Mouse (Mus musculus): ENCODE results near the gene Zfp593. TPM values are rescaled to one million over a fixed set of nuclear protein-coding genes. Genes with fewer than 3 reads are reported as not detected.
"Not testable (repeated sequence)": the region's sequence is repeated elsewhere in the genome, so short reads cannot be mapped to it uniquely, and the experiment has no call there.

Zfp593 gene
- polyA plus RNA-seq, 1 experiment from 2014 or later, result 6.1 TPM

GRCm38 (mm10) chr4:134272731-134273416, 27.5 kb upstream of the Zfp593 start:
- H3K4me2 ChIP-seq (ENCODE audit: low read depth, low read length), result peak overlapping the region; percentile 70
- no peaks in the 10 kb centered on the region for H3K9me3 ChIP-seq (ENCODE audit: low read length)
- H3K27ac ChIP-seq (ENCODE audit: low read depth), result peak overlapping the region; percentile 87
- ATAC-seq, result no peak
- H3K4me3 ChIP-seq (ENCODE audit: low read depth, low read length), result peak overlapping the region; percentile 40
- peaks cover 14% of the 10 kb centered on the region for H3K4me1 ChIP-seq (ENCODE audit: insufficient read depth)
- peak overlapping the region; percentile 48 for H3K9ac ChIP-seq (replicated peaks)
- H3K36me3 ChIP-seq (replicated peaks; ENCODE audit: insufficient read depth, low read length), result peaks cover 21% of the 10 kb centered on the region
- no peak for DNase-seq
- 13% methylated on average over 13 of the region's 13 CpGs for WGBS (ENCODE audit: insufficient replicate concordance)
- TF ChIP-seq EP300 (IDR thresholded peaks at IDR 0.05; ENCODE audit: low read depth), result no peak
- TF ChIP-seq CTCF (IDR thresholded peaks at IDR 0.05; ENCODE audit: low read depth), result no peak
- H3K27me3 ChIP-seq (ENCODE audit: insufficient read depth, low read length), result no peaks in the 10 kb centered on the region

DNA sequence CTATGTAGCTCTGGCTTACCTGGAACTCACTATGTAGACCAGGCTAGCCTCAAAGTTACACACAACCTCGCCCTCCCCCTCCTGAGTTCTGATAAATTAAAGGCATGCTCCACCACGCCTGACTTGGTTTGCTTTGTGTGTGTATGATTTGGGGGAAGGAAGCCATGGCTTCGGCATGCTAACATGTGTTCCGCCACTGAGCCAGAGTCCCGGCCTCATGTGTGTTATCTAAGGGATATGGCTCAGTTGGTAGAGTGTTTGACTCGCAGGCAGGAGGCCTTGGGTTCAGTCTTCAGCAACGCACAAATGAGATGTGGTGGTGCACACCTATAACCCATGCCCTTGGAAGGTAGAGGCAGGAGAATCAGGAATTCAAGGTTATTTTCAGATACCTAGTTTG, 26.6 kb upstream of the Zfp593 start:
- H3K4me2 ChIP-seq (ENCODE audit: low read depth, low read length), result no peak overlapping the region
- TF ChIP-seq CTCF (IDR thresholded peaks at IDR 0.05; ENCODE audit: low read depth), result no peak
- no peak for TF ChIP-seq EP300 (IDR thresholded peaks at IDR 0.05; ENCODE audit: low read depth)
- DNase-seq, result no peak

DNA sequence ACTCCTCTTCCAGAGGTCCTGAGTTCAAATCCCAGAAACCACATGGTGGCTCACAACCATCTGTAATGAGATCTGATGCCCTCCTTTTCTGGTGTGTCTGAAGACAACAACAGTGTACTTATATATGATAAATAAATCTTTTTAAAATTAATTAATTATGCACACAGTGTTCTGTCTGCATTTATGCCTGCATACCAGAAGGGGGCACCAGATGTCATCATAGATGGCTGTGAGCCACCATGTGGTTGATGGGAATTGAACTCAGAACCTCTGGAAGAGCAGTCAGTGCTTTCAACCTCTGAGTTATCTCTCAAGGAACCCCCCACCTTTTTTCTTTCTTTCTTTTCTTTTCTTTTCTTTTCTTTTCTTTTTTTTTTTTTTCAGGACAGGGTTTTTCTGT, 24.2 kb upstream of the Zfp593 start:
- not testable (repeated sequence) for H3K27ac ChIP-seq (ENCODE audit: low read depth); ATAC-seq; H3K36me3 ChIP-seq (replicated peaks; ENCODE audit: insufficient read depth, low read length); H3K9ac ChIP-seq (replicated peaks); H3K9me3 ChIP-seq (ENCODE audit: low read length); H3K4me3 ChIP-seq (ENCODE audit: low read depth, low read length); H3K4me2 ChIP-seq (ENCODE audit: low read depth, low read length); H3K27me3 ChIP-seq (ENCODE audit: insufficient read depth, low read length); DNase-seq
- peaks cover 14% of the 10 kb centered on the region for H3K4me1 ChIP-seq (ENCODE audit: insufficient read depth)
- peak; percentile 69 for TF ChIP-seq CTCF (IDR thresholded peaks at IDR 0.05; ENCODE audit: low read depth)

More for the DNA sequence above, 26.6 kb upstream of the Zfp593 start:
- H3K36me3 ChIP-seq (replicated peaks; ENCODE audit: insufficient read depth, low read length), result peaks cover 12% of the 10 kb centered on the region
- no peak overlapping the region for H3K9ac ChIP-seq (replicated peaks)
- H3K4me1 ChIP-seq (ENCODE audit: insufficient read depth), result peaks cover 14% of the 10 kb centered on the region
- WGBS (ENCODE audit: insufficient replicate concordance), result 66% methylated on average over 7 of the region's 7 CpGs
- ATAC-seq, result no peak
- H3K4me3 ChIP-seq (ENCODE audit: low read depth, low read length), result no peak overlapping the region
- no peaks in the 10 kb centered on the region for H3K9me3 ChIP-seq (ENCODE audit: low read length)
- no peaks in the 10 kb centered on the region for H3K27me3 ChIP-seq (ENCODE audit: insufficient read depth, low read length)
- no peak overlapping the region for H3K27ac ChIP-seq (ENCODE audit: low read depth)

DNA sequence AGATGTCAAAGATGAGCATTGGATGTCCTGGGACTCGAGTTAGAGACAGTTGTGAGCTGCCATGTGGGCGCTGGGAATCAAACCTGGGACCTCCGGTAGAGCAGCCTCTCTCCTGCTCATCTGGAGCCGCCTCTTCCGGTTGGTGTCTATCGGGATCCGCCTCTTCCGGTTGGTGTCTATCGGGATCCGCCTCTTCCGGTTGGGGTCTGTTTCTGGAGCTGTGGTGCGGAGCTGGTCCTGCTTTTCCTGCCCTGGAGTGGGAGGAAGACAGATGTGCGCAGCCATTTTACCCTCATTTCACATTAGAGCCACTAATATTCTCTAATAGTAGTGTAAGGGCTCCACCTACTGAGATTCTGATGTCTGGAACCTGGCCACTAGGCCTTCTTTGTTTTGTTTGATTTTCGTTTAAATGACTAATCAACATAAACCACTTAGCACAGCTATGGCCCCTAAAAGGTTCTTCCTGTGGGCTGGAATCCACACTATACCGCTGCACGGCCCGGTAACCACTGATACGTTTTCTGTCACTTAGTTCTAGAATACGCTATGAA, 22.8 kb upstream of the Zfp593 start:
- WGBS (ENCODE audit: insufficient replicate concordance), result 72% methylated on average over 19 of the region's 19 CpGs
- TF ChIP-seq CTCF (IDR thresholded peaks at IDR 0.05; ENCODE audit: low read depth) (no peak), EP300 (IDR thresholded peaks at IDR 0.05; ENCODE audit: low read depth) (no peak)
- no peak for ATAC-seq

DNA sequence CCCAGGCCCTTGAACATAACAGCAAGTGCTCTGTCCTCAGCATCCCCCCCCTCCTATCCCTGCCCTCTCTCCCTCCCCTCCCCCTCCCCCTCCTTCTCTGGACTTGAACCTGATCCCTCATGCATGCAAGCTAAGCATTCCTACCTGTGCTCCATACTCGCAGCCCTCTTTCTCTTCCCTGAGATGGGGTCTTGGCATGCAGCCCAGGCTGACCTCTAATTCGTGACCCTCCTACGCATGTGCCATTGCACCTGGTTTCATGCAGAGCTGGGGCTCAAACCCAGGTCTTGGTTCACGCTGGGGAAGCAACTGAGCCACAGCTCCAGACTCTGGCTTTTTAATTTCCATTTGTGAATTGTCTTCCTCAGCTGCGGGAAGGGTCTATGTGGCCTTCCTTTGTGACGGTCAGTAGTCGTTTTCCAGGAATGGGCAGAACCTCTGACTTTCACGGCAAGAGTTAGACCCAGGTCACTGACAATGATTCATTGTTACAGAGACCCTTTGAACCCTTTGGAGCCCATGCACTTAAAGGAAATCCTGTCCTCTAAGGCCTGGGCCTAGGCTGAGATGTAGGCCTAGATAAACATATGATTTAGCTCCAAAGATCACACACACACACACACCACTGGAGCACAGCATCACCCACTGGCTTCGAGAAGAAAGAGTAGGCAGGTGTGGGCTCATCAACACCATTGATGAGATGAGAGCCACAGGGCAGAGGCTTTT, 20.6 kb upstream of the Zfp593 start:
- H3K27ac ChIP-seq (ENCODE audit: low read depth), result no peak overlapping the region
- WGBS (ENCODE audit: insufficient replicate concordance), result 69% methylated on average over 9 of the region's 9 CpGs
- no peaks in the 10 kb centered on the region for H3K36me3 ChIP-seq (replicated peaks; ENCODE audit: insufficient read depth, low read length)
- no peaks in the 10 kb centered on the region for H3K9me3 ChIP-seq (ENCODE audit: low read length)
- no peak overlapping the region for H3K9ac ChIP-seq (replicated peaks)
- DNase-seq (no peak), ATAC-seq (no peak)
- TF ChIP-seq CTCF (IDR thresholded peaks at IDR 0.05; ENCODE audit: low read depth) (no peak), EP300 (IDR thresholded peaks at IDR 0.05; ENCODE audit: low read depth) (no peak)
- H3K4me2 ChIP-seq (ENCODE audit: low read depth, low read length), result no peak overlapping the region
- no peaks in the 10 kb centered on the region for H3K4me1 ChIP-seq (ENCODE audit: insufficient read depth)
- H3K27me3 ChIP-seq (ENCODE audit: insufficient read depth, low read length), result no peaks in the 10 kb centered on the region
- no peak overlapping the region for H3K4me3 ChIP-seq (ENCODE audit: low read depth, low read length)

More for the DNA sequence above, 22.8 kb upstream of the Zfp593 start:
- H3K4me3 ChIP-seq (ENCODE audit: low read depth, low read length), result no peak overlapping the region
- H3K36me3 ChIP-seq (replicated peaks; ENCODE audit: insufficient read depth, low read length), result no peaks in the 10 kb centered on the region
- no peaks in the 10 kb centered on the region for H3K27me3 ChIP-seq (ENCODE audit: insufficient read depth, low read length)
- DNase-seq, result no peak
- H3K4me2 ChIP-seq (ENCODE audit: low read depth, low read length), result no peak overlapping the region
- H3K4me1 ChIP-seq (ENCODE audit: insufficient read depth), result peaks cover 6% of the 10 kb centered on the region
- no peaks in the 10 kb centered on the region for H3K9me3 ChIP-seq (ENCODE audit: low read length)
- no peak overlapping the region for H3K27ac ChIP-seq (ENCODE audit: low read depth)
- H3K9ac ChIP-seq (replicated peaks), result no peak overlapping the region

DNA sequence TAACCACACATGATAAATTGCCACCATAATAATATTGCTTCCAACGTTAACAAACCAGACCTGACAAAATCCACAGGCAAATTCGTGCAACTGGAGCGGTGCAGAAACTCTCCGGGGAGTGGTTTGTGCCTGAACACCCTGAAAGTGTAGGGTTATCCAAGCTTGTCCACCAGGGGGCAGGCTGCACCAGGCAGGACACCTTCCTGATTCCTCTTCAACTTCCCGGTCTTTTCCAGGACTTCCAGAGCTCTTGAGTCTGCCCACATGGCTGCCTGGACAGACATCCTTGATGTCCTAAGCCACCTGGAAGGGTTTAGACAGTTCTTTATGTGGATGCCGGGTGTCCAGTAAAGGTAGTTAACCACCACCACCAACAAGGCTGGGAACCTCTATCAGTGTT, 17.8 kb upstream of the Zfp593 start:
- TF ChIP-seq CTCF (IDR thresholded peaks at IDR 0.05; ENCODE audit: low read depth), result peak; percentile 90
- TF ChIP-seq EP300 (IDR thresholded peaks at IDR 0.05; ENCODE audit: low read depth), result no peak
- 35% methylated on average over 6 of the region's 6 CpGs for WGBS (ENCODE audit: insufficient replicate concordance)
- H3K36me3 ChIP-seq (replicated peaks; ENCODE audit: insufficient read depth, low read length), result no peaks in the 10 kb centered on the region
- H3K9me3 ChIP-seq (ENCODE audit: low read length), result no peaks in the 10 kb centered on the region
- ATAC-seq (no peak), DNase-seq (peak; percentile 80)
- no peak overlapping the region for H3K4me2 ChIP-seq (ENCODE audit: low read depth, low read length)
- peaks cover 3% of the 10 kb centered on the region; the same call in 1 of the 2 replicates for H3K4me1 ChIP-seq (ENCODE audit: insufficient read depth)
- no peak overlapping the region for H3K9ac ChIP-seq (replicated peaks)
- 0 out of 2 replicates have a peak, but pooled peaks cover 2% of the 10 kb centered on the region for H3K27me3 ChIP-seq (ENCODE audit: insufficient read depth, low read length)
- no peak overlapping the region for H3K27ac ChIP-seq (ENCODE audit: low read depth)
- H3K4me3 ChIP-seq (ENCODE audit: low read depth, low read length), result no peak overlapping the region

Measured in liver, postnatal 0 days (tissue).